Mouse (Mus musculus) hindbrain, embryonic 13.5 days (tissue): Measurements from ENCODE around the gene Slc25a41. TPM values are rescaled to one million over a fixed set of nuclear protein-coding genes. Genes with fewer than 3 reads are reported as not detected.

Source experiments
- ATAC-seq: fragments of 200-750 bp; cut with Nextera tagmentation; 2 replicates; pipeline ENCODE4 v1.8.0; 2017; ENCODE audit warnings: moderate TSS enrichment; ENCODE audit not compliant: low FRiP score
- H3K27ac ChIP-seq: fragments of 300-500 bp; sonication (generic); 2 replicates; pipeline ENCODE4 v1.5.1; 2015; ENCODE audit warnings: inconsistent platforms, mild to moderate bottlenecking, moderate library complexity
- H3K27me3 ChIP-seq: fragments of 300-500 bp; sonication (generic); 2 replicates; pipeline ENCODE4 v1.6.1; 2015; ENCODE audit warnings: mild to moderate bottlenecking, inconsistent platforms
- H3K36me3 ChIP-seq: fragments of 300-500 bp; sonication (generic); 2 replicates; pipeline ENCODE4 v1.6.1; 2015; ENCODE audit warnings: mild to moderate bottlenecking, inconsistent platforms
- H3K4me1 ChIP-seq: fragments of 300-500 bp; sonication (generic); replicated peaks from 2 replicates; pipeline ENCODE4 v1.6.1; 2015; ENCODE audit warnings: inconsistent platforms
- H3K4me2 ChIP-seq: fragments of 300-500 bp; sonication (generic); 2 replicates; pipeline ENCODE4 v1.6.1; 2015; ENCODE audit warnings: inconsistent platforms, mild to moderate bottlenecking, moderate library complexity
- H3K4me3 ChIP-seq: fragments of 300-500 bp; sonication (generic); 2 replicates; pipeline ENCODE4 v1.5.1; 2015; ENCODE audit warnings: mild to moderate bottlenecking, inconsistent platforms
- H3K9ac ChIP-seq: fragments of 300-500 bp; sonication (generic); 2 replicates; pipeline ENCODE4 v1.6.1; 2015; ENCODE audit warnings: mild to moderate bottlenecking, inconsistent platforms
- H3K9me3 ChIP-seq: fragments of 300-500 bp; sonication (generic); 2 replicates; pipeline ENCODE4 v1.6.1; 2016; ENCODE audit warnings: inconsistent platforms
- WGBS: fragments of 180-500 bp; shearing (Covaris S2); methylation state at CpG from one replicate; pipeline ENCODE4 v1.1.7; 2015; 5-methylcytosine and 5-hydroxymethylcytosine counted together
- polyA plus RNA-seq: library from polyadenylated mRNA; unstranded; fragments of >200 nt; fragmentation: Nextera tagmentation; extraction: Ambion mirVana; gene quantifications from 2 replicates; pipeline ENCODE4 v1.2.1, GENCODE M21; 2015

The Slc25a41 gene
- polyA plus RNA-seq, 1 experiment from 2014 or later, result not detected

- 81% methylated on average over 3 of the region's 3 CpGs for WGBS
- no peaks in the 10 kb centered on the region for H3K9me3 ChIP-seq
- H3K4me2 ChIP-seq, result no peak overlapping the region
- no peak overlapping the region for H3K4me3 ChIP-seq
- no peak overlapping the region for H3K9ac ChIP-seq
- no peak overlapping the region for H3K27ac ChIP-seq
- ATAC-seq, result no peak
- no peaks in the 10 kb centered on the region for H3K36me3 ChIP-seq
- no peaks in the 10 kb centered on the region for H3K27me3 ChIP-seq
- H3K4me1 ChIP-seq, result peaks cover 6% of the 10 kb centered on the region
Observed at GRCm38 (mm10) chr17:56986105-56986805, 55.2 kb downstream of the Slc25a41 start.

- Histone ChIP-seq H3K9me3 (no peaks in the 10 kb centered on the region), H3K27ac (no peak overlapping the region), H3K4me1 (peaks cover under 1% of the 10 kb centered on the region; the same call in 1 of the 2 replicates), H3K4me3 (no peak overlapping the region), H3K9ac (no peak overlapping the region), H3K36me3 (no peaks in the 10 kb centered on the region), H3K4me2 (no peak overlapping the region), H3K27me3 (no peaks in the 10 kb centered on the region)
- 84% methylated on average over 3 of the region's 3 CpGs for WGBS
- no peak for ATAC-seq
Observed at GRCm38 (mm10) chr17:56985656-56986055, 55.8 kb downstream of the Slc25a41 start.

- Histone ChIP-seq H3K9ac (no peak overlapping the region), H3K9me3 (no peaks in the 10 kb centered on the region), H3K4me2 (no peak overlapping the region), H3K4me3 (no peak overlapping the region), H3K27ac (no peak overlapping the region), H3K36me3 (no peaks in the 10 kb centered on the region), H3K27me3 (no peaks in the 10 kb centered on the region), H3K4me1 (no peaks in the 10 kb centered on the region)
- no peak for ATAC-seq
- 89% methylated on average over 9 of the region's 9 CpGs for WGBS
Observed at GRCm38 (mm10) chr17:56984886-56985285, 56.6 kb downstream of the Slc25a41 start.

Other genes with a start within 250 kb of the Slc25a41 start
- 5.6 and 8.0 TPM in 2 replicates for gene Rfx2, start 210.6 kb downstream of the Slc25a41 start, polyA plus RNA-seq
- 0.06 TPM in 2 replicates for gene Acsbg2, start 167.2 kb downstream of the Slc25a41 start, polyA plus RNA-seq
- gene 1700061G19Rik, start 166.2 kb downstream of the Slc25a41 start, polyA plus RNA-seq, result 0.27 and 0.41 TPM in 2 replicates
- gene Mllt1, start 106.2 kb downstream of the Slc25a41 start, polyA plus RNA-seq, result 75.1 and 77.5 TPM in 2 replicates
- not detected in 2 replicates for gene Acer1, start 59.5 kb downstream of the Slc25a41 start, polyA plus RNA-seq
- 163 and 175 TPM in 2 replicates for gene Clpp, start 51.3 kb downstream of the Slc25a41 start, polyA plus RNA-seq
- 41.9 and 46.0 TPM in 2 replicates for gene Alkbh7, start 44.3 kb downstream of the Slc25a41 start, polyA plus RNA-seq
- gene Pspn, start 41.6 kb downstream of the Slc25a41 start, polyA plus RNA-seq, result 0.79 and 1.1 TPM in 2 replicates
- gene Gtf2f1, start 30.4 kb downstream of the Slc25a41 start, polyA plus RNA-seq, result 70.3 and 74.6 TPM in 2 replicates
- gene Gm17949, start 30.2 kb downstream of the Slc25a41 start, polyA plus RNA-seq, result 0.38 and 0.56 TPM in 2 replicates
- 31.6 and 33.3 TPM in 2 replicates for gene Khsrp, start 10.1 kb downstream of the Slc25a41 start, polyA plus RNA-seq
- 2.9 TPM in 2 replicates for gene Crb3, start 17.5 kb upstream of the Slc25a41 start, polyA plus RNA-seq
- 26.5 and 27.6 TPM in 2 replicates for gene Slc25a23, start 18.2 kb upstream of the Slc25a41 start, polyA plus RNA-seq
- 4.0 and 4.3 TPM in 2 replicates for gene Dennd1c, start 36.9 kb upstream of the Slc25a41 start, polyA plus RNA-seq
- 314 and 346 TPM in 2 replicates for gene Tubb4a, start 46.1 kb upstream of the Slc25a41 start, polyA plus RNA-seq
- gene Tnfsf9, start 63.7 kb upstream of the Slc25a41 start, polyA plus RNA-seq, result 4.6 and 5.5 TPM in 2 replicates
- 0.32 and 0.61 TPM in 2 replicates for gene Cd70, start 108.1 kb upstream of the Slc25a41 start, polyA plus RNA-seq
- 0.09 and 0.14 TPM in 2 replicates for gene Tnfsf14, start 152.5 kb upstream of the Slc25a41 start, polyA plus RNA-seq
- gene C3, start 186.5 kb upstream of the Slc25a41 start, polyA plus RNA-seq, result 1.3 TPM in 2 replicates
- 22.4 and 23.8 TPM in 2 replicates for gene Gpr108, start 206.8 kb upstream of the Slc25a41 start, polyA plus RNA-seq
- 12.5 and 14.6 TPM in 2 replicates for gene Trip10, start 207.8 kb upstream of the Slc25a41 start, polyA plus RNA-seq
- gene Vav1, start 237.4 kb upstream of the Slc25a41 start, polyA plus RNA-seq, result 1.8 and 2.2 TPM in 2 replicates